Mouse (Mus musculus) lung, postnatal 0 days (tissue): ENCODE measurements around the gene Sfxn3. TPM values are rescaled to one million over a fixed set of nuclear protein-coding genes. Genes with fewer than 3 reads are reported as not detected.
A peak's percentile ranks its signal among the peaks of the same experiment; 100 is the strongest.

Experiments
- ATAC-seq: fragments of 200-750 bp; cut with Nextera tagmentation; 2 replicates; pipeline ENCODE4 v1.8.0; 2017; ENCODE audit warnings: moderate library complexity
- DNase-seq: peaks from one replicate; pipeline ENCODE4 v3.0.0-alpha.2; 2016; ENCODE audit warnings: low spot score
- H3K27ac ChIP-seq: fragments of 300-500 bp; sonication (generic); 2 replicates; pipeline ENCODE4 v1.5.1; 2014; ENCODE audit warnings: antibody characterized with exemption, mild to moderate bottlenecking, low read length, mixed read lengths
- H3K27me3 ChIP-seq: fragments of 300-500 bp; sonication (generic); replicated peaks from 2 replicates; pipeline ENCODE4 v1.6.1; 2014; ENCODE audit warnings: low read length, mixed read lengths; ENCODE audit not compliant: insufficient read depth
- H3K36me3 ChIP-seq: fragments of 300-500 bp; sonication (generic); 2 replicates; pipeline ENCODE4 v1.6.1; 2014; ENCODE audit warnings: low read length, mixed read lengths; ENCODE audit not compliant: insufficient read depth
- H3K4me1 ChIP-seq: fragments of 300-500 bp; sonication (generic); 2 replicates; pipeline ENCODE4 v1.6.1; 2014; ENCODE audit warnings: antibody characterized with exemption, low read depth, low read length, mixed read lengths; ENCODE audit not compliant: insufficient read depth
- H3K4me2 ChIP-seq: fragments of 300-500 bp; sonication (generic); replicated peaks from 2 replicates; pipeline ENCODE4 v1.6.1; 2014; ENCODE audit warnings: low read depth, mild to moderate bottlenecking, low read length, moderate library complexity, mixed read lengths
- H3K4me3 ChIP-seq: fragments of 300-500 bp; sonication (generic); 2 replicates; pipeline ENCODE4 v1.5.1; 2014; ENCODE audit warnings: low read depth, low read length
- H3K9ac ChIP-seq: fragments of 300-500 bp; sonication (generic); replicated peaks from 2 replicates; pipeline ENCODE4 v1.6.1; 2014; ENCODE audit warnings: low read depth, mild to moderate bottlenecking
- H3K9me3 ChIP-seq: fragments of 300-500 bp; sonication (generic); 2 replicates; pipeline ENCODE4 v1.6.1; 2016; ENCODE audit warnings: low read length, mixed read lengths
- CTCF ChIP-seq: IDR thresholded peaks from 2 replicates; pipeline ENCODE4 v1.5.1; 2016; ENCODE audit warnings: antibody characterized with exemption, mild to moderate bottlenecking
- EP300 ChIP-seq: IDR thresholded peaks from 2 replicates; pipeline ENCODE4 v1.6.1; 2016; ENCODE audit warnings: antibody characterized with exemption, mild to moderate bottlenecking, control low read depth
- WGBS: fragments of 180-500 bp; shearing (Covaris S2); extraction: QIAGEN DNeasy Blood & Tissue Kit; methylation state at CpG from one replicate; pipeline ENCODE4 v1.1.7; 2014; 5-methylcytosine and 5-hydroxymethylcytosine counted together
- polyA plus RNA-seq: library from polyadenylated mRNA; unstranded; fragments of >200 nt; fragmentation: Nextera tagmentation; extraction: Ambion mirVana; gene quantifications from 2 replicates; pipeline ENCODE4 v1.2.1, GENCODE M21; 2015

The Sfxn3 gene
- polyA plus RNA-seq, 1 experiment from 2014 or later = 53.0 TPM

DNA sequence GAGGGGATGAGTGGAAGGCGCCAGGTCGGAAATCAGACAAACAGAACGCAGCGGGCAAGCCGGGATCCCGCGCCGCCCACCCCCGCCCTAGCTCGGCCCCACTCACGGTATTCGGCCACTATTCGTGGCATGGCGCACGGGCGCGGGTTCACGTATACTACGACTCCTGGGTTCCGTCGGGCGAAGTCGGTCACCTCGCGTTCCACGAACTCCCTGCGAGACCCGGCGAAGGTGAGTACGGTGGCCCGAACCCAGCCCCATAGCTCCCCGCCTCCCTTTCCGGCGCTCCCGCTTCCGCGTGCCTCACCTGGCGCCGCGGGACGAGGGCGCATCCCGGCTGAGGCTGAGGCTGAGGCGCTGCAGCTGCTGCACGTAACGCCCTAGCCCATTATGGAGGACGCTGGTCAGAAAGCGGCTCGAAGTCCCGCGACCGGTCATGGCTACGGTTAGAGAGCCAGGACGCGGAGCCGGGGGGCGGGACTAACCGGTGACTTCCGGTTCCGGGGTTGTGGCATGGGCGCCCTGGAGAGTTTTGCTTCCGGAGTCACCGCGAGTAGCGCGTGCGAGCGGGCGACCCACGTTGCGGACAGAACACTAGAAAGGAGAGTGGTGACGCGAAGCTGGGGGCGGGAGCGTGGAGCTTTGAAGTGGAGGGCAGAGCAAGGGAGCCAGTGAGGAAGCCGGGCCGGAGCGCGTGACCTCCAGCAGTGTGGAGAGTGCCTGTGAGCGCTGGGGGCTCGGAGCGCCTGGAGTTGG lies 41.2 kb upstream of the Sfxn3 start, which contains the start of gene Mrpl43:
Mrpl43 (minus strand) TSS at position 486 of the 756 bp plus-strand sequence.
- TF ChIP-seq EP300 (no peak), CTCF (no peak)
- no peaks in the 10 kb centered on the region; the same call in 1 of the 2 replicates for H3K36me3 ChIP-seq
- peak; percentile 98 for ATAC-seq
- H3K9me3 ChIP-seq = no peaks in the 10 kb centered on the region
- H3K4me1 ChIP-seq = peaks cover 14% of the 10 kb centered on the region
- peak within 1 kb of the TSS; percentile 96 for H3K4me3 ChIP-seq
- H3K4me2 ChIP-seq = peak within 1 kb of the TSS; percentile 90
- DNase-seq = peak; percentile 98
- H3K27me3 ChIP-seq = no peaks in the 10 kb centered on the region
- H3K9ac ChIP-seq = peak within 1 kb of the TSS; percentile 82
- under 1% methylated on average over 79 of the region's 82 CpGs for WGBS
- peak within 1 kb of the TSS; percentile 85 for H3K27ac ChIP-seq

DNA sequence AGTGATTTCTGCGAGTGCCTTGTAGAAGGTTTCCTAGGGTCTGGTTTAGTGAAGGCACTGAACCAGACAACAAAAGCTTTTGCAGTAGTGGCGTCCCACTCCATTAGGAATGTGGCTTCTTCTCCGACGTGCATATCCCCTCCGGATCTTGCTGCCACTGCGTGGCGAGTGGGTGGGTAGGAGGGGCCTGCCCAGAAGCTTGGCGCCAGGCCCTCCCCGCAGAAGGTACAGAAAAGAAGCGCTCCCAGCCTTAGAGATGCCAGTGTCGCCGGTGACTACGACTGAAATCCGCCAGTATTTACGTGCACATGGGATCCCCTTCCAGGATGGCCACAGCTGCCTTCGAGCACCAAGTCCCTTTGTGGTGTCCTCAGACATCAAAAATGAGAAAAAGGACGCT lies 40.3 kb upstream of the Sfxn3 start:
- Histone ChIP-seq H3K9me3 (no peaks in the 10 kb centered on the region), H3K4me2 (peak overlapping the region; percentile 90), H3K4me1 (peaks cover 14% of the 10 kb centered on the region), H3K36me3 (no peaks in the 10 kb centered on the region; the same call in 1 of the 2 replicates), H3K27me3 (no peaks in the 10 kb centered on the region), H3K9ac (peak overlapping the region; percentile 36), H3K27ac (peak overlapping the region; percentile 85), H3K4me3 (peak overlapping the region; percentile 96)
- 25% methylated on average over 17 of the region's 17 CpGs for WGBS
- ATAC-seq (no peak), DNase-seq (no peak)
- no peak for TF ChIP-seq CTCF
- no peak for TF ChIP-seq EP300

DNA sequence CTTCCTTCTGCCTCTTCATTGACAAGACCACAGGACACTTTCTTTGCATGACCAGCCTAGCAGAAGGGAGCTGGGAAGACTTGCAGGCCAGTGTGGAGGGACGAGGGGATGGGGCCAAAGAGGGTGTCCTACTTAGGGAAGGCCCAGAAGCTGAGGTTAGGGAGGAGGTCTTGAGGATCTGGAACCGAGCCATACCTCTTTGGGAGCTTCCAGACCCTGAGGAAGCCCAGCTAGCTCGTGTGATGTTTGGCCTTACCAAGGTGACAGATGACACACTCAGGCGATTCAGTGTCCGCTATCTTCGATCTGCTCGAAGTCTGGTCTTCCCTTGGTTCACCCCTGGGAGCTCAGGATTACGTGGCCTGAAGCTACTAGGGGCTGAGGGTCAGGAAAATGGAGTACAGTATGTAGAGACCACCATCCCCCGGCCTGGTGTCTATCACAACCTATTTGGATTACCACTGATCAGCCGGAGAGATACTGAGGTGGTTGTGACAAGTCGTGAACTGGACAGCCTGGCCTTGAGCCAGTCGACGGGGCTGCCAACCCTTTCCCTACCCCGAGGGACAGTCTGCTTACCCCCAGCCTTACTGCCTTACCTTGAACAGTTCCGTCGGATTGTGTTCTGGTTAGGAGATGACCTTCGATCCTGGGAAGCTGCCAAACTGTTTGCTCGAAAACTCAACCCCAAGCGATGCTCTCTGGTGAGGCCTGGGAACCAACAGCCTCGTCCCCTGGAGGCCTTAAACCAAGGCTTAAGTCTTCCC lies 39.7 kb upstream of the Sfxn3 start:
- H3K4me3 ChIP-seq = no peak overlapping the region
- ATAC-seq = no peak
- WGBS = 67% methylated on average over 20 of the region's 20 CpGs

GRCm38 (mm10) chr19:45010646-45011045 lies 36.7 kb upstream of the Sfxn3 start:
- DNase-seq = no peak
- no peak for ATAC-seq
- Histone ChIP-seq H3K9me3 (no peaks in the 10 kb centered on the region), H3K9ac (no peak overlapping the region), H3K36me3 (no peaks in the 10 kb centered on the region; the same call in 1 of the 2 replicates), H3K4me1 (peaks cover 7% of the 10 kb centered on the region; the same call in 1 of the 2 replicates), H3K27ac (no peak overlapping the region), H3K4me2 (no peak overlapping the region), H3K27me3 (no peaks in the 10 kb centered on the region), H3K4me3 (no peak overlapping the region)
- TF ChIP-seq EP300 (no peak), CTCF (no peak)
- WGBS = 90% methylated on average over 4 of the region's 4 CpGs

More for the DNA sequence above, 39.7 kb upstream of the Sfxn3 start:
- H3K9me3 ChIP-seq = no peaks in the 10 kb centered on the region
- TF ChIP-seq EP300 = no peak
- peaks cover 14% of the 10 kb centered on the region for H3K4me1 ChIP-seq
- no peaks in the 10 kb centered on the region for H3K27me3 ChIP-seq
- peak overlapping the region; percentile 36; the same call in 1 of the 2 replicates for H3K9ac ChIP-seq
- H3K27ac ChIP-seq = peak overlapping the region; percentile 85
- H3K4me2 ChIP-seq = peak overlapping the region; percentile 90
- no peak for DNase-seq
- H3K36me3 ChIP-seq = no peaks in the 10 kb centered on the region; the same call in 1 of the 2 replicates

DNA sequence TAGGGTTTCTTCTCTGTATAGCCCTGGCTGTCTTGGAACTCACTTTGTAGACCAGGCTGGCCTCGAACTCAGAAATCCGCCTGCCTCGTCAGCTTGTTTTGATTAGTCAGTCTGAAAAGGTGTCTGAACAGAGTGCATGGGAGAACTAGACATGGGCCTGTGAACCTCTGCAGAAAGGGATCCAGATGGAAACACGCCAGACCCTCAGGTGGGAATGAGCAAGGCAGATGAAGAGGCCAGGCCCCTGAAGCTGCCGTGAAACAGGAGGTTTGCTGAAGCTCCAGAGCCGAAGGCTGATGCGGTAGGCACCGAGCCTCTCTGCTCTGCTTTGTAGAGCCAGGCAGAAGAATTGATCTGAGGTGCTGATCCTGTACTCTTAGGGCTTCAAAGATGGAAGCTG lies 35.1 kb upstream of the Sfxn3 start:
- Histone ChIP-seq H3K4me1 (peaks cover 9% of the 10 kb centered on the region; the same call in 1 of the 2 replicates), H3K27me3 (no peaks in the 10 kb centered on the region), H3K4me3 (no peak overlapping the region), H3K36me3 (no peaks in the 10 kb centered on the region; the same call in 1 of the 2 replicates), H3K9ac (no peak overlapping the region), H3K4me2 (no peak overlapping the region), H3K9me3 (no peaks in the 10 kb centered on the region), H3K27ac (no peak overlapping the region)
- WGBS = 82% methylated on average over 8 of the region's 8 CpGs
- TF ChIP-seq EP300 (no peak), CTCF (no peak)
- ATAC-seq (no peak), DNase-seq (no peak)

DNA sequence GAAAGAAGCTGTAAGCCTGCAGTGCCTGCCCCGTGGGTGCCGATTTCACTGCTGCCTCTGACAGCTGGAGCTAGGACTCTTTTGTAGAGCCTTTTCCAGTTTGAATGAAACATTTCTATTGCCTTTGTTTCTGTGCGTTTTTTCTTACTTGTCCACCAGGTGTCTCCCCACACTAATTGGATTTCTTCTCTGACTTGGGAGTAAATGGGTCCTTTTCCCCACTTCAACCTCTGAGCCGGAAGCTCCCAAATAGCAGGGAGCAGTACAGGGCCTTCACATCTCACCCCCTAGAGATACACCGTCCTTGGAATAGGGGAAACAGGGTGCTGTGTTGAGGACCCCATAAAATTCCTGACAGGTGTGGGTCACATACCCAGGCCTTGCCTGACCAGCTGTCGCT lies 34.7 kb upstream of the Sfxn3 start:
- H3K27ac ChIP-seq = 0 out of 2 replicates have a peak overlapping the region, but pooled peaks have one; percentile 99
- DNase-seq (peak; percentile 92), ATAC-seq (no peak)
- H3K9me3 ChIP-seq = no peaks in the 10 kb centered on the region
- H3K36me3 ChIP-seq = no peaks in the 10 kb centered on the region; the same call in 1 of the 2 replicates
- H3K4me1 ChIP-seq = peaks cover 5% of the 10 kb centered on the region; the same call in 1 of the 2 replicates
- no peak overlapping the region for H3K4me3 ChIP-seq
- no peaks in the 10 kb centered on the region for H3K27me3 ChIP-seq
- H3K9ac ChIP-seq = no peak overlapping the region
- no peak overlapping the region for H3K4me2 ChIP-seq
- peak; percentile 80 for TF ChIP-seq CTCF
- no peak for TF ChIP-seq EP300
- 25% methylated on average over 6 of the region's 6 CpGs for WGBS
